Mouse (Mus musculus) layer of hippocampus, adult 8-10 months (tissue): Measurements from ENCODE around the gene Znhit1. TPM values are rescaled to one million over a fixed set of nuclear protein-coding genes. Genes with fewer than 3 reads are reported as not detected.

Experiments used
- DNase-seq, 2 experiments: peaks; one replicate each; pipeline ENCODE4 v3.0.0; 2022; ENCODE audit warnings: low spot score in 2 of 2
- total RNA-seq, 4 experiments: library from RNA; stranded (reverse); gene quantifications; 2 replicates each; pipeline ENCODE4 v1.2.4; 2022

The Znhit1 gene
- total RNA-seq, 4 experiments from 2014 or later, result 74.8 to 87.6 (median 80.4) TPM

DNA sequence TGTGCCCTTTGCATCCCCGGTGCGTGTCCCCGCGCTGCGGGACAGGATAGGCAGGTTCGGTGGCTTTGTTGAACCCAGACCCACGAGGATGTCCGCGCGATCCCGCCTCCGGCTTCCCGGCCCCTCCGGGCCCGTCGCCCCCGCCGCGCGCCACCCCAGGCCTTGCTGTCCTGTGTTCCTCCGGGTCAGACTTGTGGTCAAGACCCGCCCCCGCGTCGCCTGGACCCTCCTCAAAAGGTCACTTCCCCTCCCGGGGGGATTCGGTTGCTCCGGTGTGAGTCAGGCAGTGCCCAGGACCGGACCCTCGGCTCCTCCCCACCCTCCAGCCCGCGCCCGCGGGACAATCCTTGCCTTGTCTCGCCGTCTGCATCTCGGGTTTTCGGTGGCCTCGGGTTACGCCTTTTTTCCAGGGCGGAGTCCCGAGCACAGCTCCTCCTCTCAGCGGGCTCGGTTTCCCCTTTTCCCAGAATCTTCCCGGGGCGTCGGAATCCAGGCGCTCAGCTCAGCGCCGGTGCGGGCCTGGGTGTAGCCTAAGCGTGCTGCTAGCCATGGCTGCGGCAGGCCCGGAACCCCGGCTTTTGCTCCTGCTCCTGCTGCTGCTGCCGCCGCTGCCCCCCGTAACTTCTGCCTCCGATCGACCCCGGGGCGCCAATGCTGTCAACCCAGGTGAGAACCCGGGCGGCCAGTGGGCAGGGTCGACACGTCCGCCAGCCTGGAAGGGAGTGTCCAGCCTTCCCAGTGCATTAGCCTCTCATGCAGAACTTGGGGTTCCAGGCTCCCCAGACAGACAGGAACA lies 485 bp downstream of the Znhit1 start:
- peak; percentile 71 to 82 for DNase-seq

DNA sequence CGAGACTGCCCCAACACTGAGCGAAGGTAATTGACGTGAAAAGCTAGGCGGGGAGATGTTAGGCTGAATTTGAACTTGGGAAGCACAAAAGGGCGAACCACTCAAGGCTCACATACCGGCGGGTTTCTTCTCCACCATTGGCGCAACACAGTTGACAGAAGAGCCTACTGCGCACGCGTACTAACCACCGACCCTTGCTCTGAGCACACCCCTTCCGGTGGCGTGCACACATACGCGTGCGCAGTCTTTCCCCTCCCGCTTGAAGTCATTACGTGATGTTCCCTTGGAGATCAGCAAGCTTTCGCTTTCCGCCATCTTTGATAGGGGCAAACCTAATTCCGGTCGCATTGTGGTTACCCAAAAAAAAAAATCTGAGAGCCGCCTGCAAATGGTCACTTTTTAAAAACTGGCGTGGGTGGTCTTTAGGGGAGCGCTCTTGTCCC lies 1.1 kb downstream of the Znhit1 start, which contains the start of gene Plod3:
Plod3 (plus strand) TSS at position 325 of the 443 bp plus-strand sequence.
- peak; percentile 96 for DNase-seq

- no peak for DNase-seq
These were observed 3.0 kb downstream of the Znhit1 start for GRCm38 (mm10) chr5:136984828-136985227.

DNA sequence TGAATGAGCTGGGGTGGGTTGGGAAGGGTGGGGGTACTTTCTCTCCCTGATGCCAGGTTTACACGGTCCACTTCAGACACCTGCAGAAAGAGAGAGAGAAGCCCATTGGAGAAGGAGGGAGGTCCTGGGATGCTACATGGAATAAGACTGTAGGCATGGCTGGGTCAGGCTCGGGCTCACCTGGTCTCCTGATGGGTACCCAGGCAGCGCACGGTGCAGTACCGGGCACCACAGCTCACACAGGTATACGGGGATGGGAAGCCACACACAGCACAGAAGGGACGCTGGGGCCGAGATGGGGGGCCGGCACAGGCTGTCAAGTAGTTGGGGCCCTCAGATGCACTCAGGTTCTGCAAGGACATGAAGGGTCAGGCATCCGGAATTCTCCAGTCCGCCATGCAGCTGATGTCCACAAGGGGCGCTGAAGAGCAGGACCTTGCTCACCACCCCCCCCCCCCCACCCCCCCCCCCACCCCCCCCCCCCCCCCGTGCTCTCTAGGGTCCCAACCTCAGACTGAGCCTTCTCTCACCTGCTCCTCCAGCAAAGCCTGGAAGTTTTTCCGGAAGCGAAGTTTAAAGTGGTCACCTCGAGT lies 5.4 kb downstream of the Znhit1 start:
- no peak for DNase-seq

DNA sequence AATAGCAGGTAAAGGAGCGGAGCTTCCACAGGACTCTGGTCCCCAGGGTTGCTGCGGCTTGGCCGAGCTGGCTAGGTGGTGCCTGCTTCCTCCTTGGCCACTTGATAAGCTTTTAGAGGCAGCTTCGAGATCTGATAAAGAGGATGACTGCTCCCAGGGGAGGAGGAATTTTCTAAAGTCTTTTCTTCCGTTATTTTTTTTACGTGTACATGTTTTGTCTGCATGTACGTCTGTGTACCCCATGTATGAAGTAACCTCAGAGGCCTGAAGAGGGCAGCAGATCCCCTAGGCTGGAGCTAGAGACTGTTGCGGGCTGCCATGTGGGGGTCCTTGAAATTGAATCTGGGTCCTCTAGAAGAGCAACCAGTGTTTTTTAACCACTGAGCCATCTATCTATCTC lies 6.8 kb downstream of the Znhit1 start:
- DNase-seq, result no peak

GRCm38 (mm10) chr5:136979762-136980161 lies 8.1 kb downstream of the Znhit1 start:
- DNase-seq, result peak in 1 of 2 experiments; percentile 2

- no peak for DNase-seq
These were observed 10.1 kb downstream of the Znhit1 start for GRCm38 (mm10) chr5:136977769-136978168.

DNA sequence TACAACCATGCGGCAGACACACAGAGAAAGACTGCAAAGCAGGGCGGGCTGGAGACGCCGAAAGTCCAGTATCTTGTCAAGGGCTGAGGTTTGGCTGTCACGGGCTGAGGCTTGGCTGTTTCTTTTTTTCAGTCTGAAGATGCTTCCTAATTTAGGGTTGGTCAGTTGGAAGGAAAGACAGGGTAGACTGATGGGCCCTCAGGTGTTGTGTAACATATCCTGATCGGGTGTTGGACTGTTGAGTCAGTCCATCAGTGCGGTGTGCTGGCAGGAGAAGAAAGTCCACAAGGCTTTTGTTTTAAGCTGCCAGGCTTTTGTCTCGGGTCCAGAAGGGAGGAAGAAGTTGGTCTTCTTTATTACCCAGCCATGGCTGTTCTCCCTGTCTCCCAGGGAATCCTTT lies 14.2 kb downstream of the Znhit1 start:
- no peak for DNase-seq

DNA sequence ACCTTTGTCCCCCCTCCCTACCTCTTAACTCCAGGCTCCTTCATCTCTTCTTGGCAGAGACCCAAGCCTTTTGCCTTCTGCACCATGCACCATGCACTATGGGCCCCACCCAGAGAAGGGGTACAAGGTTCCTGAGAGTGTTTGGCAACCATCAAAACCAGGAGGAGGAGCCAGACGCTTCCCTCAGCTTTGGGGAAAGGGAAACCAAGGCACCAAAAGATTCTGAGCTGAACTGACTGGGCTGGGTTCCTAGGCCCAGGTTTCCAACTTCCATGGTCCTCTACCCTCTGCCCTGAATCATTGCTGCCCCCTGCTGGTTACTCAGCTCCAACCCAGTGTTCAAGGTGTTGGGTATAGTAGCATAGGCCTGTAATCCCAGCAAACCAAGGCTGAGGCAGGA lies 17.1 kb downstream of the Znhit1 start:
- peak in 1 of 2 experiments; percentile 48 for DNase-seq

DNA sequence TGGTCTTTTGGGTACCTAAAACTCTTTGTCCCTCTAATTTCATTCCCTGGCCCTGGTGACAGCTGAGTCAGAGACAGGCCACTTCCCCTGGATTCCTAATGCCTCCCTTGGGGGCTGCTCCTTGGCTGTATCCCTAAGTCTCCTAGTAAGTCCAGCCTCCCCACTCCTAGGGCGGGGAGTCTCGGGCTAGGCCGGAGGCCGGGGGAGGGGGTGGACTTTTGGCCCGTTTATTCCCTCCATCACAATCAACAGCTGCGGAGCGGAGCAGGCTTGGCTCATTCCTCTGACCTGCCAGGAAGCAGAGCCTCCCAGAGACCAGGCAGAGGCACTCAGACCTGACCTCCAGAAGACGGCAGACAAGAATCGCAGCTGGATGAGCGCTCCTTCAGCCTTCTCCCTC lies 20.2 kb downstream of the Znhit1 start:
- DNase-seq, result no peak

- no peak for DNase-seq
These were observed 20.9 kb downstream of the Znhit1 start for GRCm38 (mm10) chr5:136966861-136967455.

DNA sequence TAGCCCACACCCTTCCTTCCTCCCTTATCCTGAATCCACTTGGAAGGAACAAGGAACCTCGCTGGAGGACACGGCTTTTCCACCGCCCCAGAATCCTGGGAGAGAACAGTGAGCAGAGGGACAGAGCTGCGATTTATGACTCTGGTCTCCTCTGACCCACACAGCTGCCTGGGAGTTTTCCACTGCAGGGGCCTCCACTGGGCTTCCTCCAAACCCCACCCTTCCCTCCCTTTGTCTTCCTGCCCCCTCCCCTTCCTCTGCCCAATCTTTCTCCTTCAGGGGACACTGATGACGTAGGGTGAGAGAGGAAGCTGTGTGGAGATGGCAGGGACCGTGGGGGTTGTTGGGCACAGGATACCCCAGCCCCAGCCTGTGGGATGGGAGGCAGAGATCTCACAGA lies 21.5 kb downstream of the Znhit1 start, which contains the start of gene Cldn15:
Cldn15 (plus strand) TSS at position 286 of the 400 bp plus-strand sequence.
- no peak for DNase-seq

- no peak for DNase-seq
These were observed 22.1 kb downstream of the Znhit1 start for GRCm38 (mm10) chr5:136965686-136966085.

DNA sequence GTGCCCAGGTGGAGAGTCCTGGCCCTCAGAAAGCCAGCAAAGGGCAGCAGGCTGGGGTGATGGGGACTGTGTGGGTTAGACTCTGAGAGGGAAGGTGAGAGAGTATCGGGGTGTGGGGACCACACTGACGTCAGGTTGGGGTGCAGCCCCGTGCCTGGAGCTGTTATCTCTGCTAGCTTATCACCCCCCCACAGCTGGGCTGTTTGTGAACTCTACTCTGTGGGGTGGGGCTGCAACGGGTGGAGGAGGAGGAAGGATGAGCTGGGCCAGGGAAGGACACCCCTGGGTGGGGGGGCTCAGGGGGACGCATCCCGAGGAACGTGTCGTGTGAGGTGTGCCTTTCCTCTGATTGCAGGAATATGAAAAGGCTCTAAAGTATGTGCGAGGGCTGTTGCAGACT lies 22.6 kb downstream of the Znhit1 start:
- DNase-seq, result no peak

DNA sequence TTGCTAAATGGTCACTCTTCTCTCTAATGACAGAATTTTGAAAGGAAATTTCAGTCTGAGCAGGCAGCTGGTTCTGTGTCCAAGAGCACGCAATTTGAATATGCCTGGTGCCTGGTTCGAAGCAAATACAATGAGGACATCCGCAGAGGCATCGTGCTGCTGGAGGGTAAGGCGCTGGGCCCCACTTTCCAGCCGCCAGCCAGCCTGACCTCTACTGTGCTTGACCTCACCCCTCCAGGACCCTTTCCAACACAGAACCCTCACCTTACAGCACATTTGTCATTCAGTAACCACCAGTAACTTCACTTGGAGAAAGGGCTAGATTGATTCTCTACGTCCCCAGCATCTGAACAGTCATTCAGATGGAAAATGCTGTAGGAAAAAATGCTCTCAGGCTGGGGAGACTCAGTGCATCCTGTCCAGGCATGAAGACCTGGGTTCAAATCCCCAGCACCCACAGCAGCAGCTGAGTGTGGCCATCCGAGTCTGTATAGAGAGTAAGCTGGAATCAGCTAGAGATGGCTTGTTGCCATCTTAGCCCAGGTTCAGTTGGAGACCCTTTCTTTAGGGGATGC lies 24.8 kb downstream of the Znhit1 start:
- no peak for DNase-seq

DNA sequence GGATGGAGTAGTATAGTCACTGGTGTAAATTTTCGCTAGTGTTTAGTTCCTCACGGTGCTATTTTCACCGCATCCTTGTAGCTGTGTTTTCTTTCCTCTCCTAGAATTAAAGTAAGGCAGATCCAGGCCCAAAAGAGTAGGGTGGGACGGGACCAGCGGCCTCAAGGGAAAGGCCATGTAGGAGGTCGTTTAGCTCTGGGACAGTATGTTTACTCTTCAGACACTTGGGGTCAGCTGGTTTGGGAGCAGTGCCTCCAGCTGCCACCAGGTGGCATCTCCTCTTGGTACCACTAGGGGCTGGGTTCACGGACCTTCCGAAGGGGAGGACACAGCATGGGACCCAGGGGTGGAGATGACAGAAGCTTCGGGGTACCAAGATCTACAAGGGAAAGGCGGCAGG lies 25.3 kb downstream of the Znhit1 start:
- peak; percentile 76 to 78 for DNase-seq

GRCm38 (mm10) chr5:136961983-136962461 lies 25.8 kb downstream of the Znhit1 start:
- peak; percentile 89 to 91 for DNase-seq

- DNase-seq, result no peak
These were observed 26.4 kb downstream of the Znhit1 start for GRCm38 (mm10) chr5:136961334-136961982.

- no peak for DNase-seq
These were observed 27.8 kb downstream of the Znhit1 start for GRCm38 (mm10) chr5:136960053-136960452.

DNA sequence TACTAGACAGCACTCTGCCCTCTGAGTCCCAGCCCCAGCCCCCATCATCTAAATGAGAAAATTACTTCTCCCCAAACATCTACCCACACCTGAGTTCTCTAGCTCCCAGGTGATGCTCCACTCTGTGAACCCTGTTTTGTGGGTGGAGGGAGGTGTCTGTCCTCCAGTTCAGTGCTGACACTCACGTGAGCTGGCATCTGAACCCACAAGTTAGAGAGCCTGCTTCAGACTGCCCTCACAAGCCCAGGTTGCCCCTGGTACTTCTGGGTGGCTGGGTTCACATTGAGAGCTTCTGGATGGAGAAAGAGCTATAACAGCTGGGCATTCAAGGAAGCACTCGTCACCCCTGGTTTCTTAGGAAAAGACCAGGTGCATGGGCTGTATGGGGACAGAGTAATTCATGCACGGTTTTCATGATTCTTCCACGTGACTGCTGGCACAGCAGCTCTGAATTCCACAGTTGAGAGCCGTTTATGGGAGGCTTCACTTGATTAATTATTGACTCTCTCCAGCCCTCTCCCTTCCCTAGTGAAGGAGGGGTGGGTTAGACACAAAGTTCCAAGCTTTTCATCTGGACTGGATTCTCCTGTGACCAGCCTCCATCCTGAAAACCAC lies 28.7 kb downstream of the Znhit1 start:
- DNase-seq, result no peak

DNA sequence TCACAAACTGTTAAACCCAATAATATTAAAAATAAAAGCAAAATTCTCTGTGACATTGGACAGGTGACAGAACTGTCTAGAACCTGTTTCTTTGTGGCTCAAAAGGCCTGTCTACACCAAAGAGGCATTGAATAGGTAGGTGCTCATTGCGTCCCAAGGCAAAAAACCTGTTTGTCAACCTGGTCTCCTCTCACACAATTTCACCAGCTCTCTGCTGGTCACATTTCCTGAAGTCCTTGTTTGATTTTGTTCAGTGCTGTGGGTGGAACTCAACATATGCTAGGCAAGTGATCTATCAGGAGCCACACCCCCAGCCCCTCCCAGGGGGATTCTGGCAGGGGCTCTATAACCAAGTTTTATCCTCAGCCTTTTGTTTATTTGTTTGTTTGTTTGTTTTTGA lies 30.6 kb downstream of the Znhit1 start:
- no peak for DNase-seq
